Comparison of ENCODE assay signal across 38 mouse cellular contexts in the genomic region with DNA sequence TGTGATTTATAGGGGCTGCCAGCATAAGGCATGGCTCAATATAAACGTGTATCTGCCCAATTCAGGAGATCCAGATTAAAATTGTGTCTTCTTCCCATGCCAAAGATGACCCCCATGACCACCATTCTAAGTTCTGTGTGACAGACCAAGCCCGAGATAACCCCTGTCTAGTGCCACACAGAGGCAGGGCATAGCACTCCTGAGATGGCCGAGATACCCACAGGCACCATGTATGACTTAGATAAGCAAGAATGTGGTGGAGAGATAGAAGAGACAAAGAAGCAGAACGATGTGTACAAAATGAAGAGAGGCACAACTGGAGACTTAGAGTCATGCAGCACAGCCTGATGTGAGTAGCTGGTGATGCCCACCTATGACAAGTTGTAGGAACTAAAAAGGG. TPM values are rescaled to one million over a fixed set of nuclear protein-coding genes. Genes with fewer than 3 reads are reported as not detected.
"Had no signal": no experiment of that assay in that cellular context is flagged by ENCODE, and none has a peak within 500 bp of the region (broad histone marks: within the 10 kb centered on the region; RNA-seq: fewer than 3 reads in every experiment).

No protein-coding gene starts in this region.

- DNase-seq: forebrain, postnatal 0 days; gastrocnemius, postnatal 14 days; gastrocnemius, postnatal 36 days; heart, adult 2 months; heart, postnatal 14 days; heart, postnatal 36 days; kidney, adult 11 months; kidney, adult 2 months; kidney, adult 9 months; kidney, postnatal 14 days; kidney, postnatal 36 days had no signal

- H3K4me1 ChIP-seq: heart, embryonic 12.5 days; hindbrain, embryonic 13.5 days; hindbrain, embryonic 15.5 days; kidney, embryonic 15.5 days; limb, embryonic 10.5 days; limb, embryonic 12.5 days had no signal

- ATAC-seq: forebrain, postnatal 0 days; hindbrain, postnatal 0 days; intestine, embryonic 16.5 days had no signal

- H3K9ac ChIP-seq: forebrain, postnatal 0 days; heart, embryonic 12.5 days; hindbrain, embryonic 13.5 days; hindbrain, embryonic 15.5 days; kidney, embryonic 15.5 days; limb, embryonic 12.5 days had no signal

- H3K27me3 ChIP-seq: heart, embryonic 12.5 days; hindbrain, embryonic 13.5 days; hindbrain, embryonic 15.5 days; kidney, embryonic 15.5 days; limb, embryonic 12.5 days had no signal

- H3K4me2 ChIP-seq: heart, embryonic 12.5 days; hindbrain, embryonic 13.5 days; hindbrain, embryonic 15.5 days; kidney, embryonic 15.5 days; limb, embryonic 12.5 days had no signal

- H3K27ac ChIP-seq: heart, adult 2 months; hindbrain, embryonic 13.5 days; hindbrain, embryonic 15.5 days; hindbrain, postnatal 0 days; kidney, embryonic 15.5 days; kidney, postnatal 0 days; left cerebral cortex, adult 2 months; limb, embryonic 10.5 days; limb, embryonic 12.5 days had no signal

- H3K9me3 ChIP-seq: heart, embryonic 12.5 days; hindbrain, embryonic 15.5 days; kidney, embryonic 15.5 days; limb, embryonic 10.5 days; limb, embryonic 12.5 days had no signal

- H3K4me3 ChIP-seq: heart, adult 2 months; heart, embryonic 12.5 days; hindbrain, embryonic 13.5 days; hindbrain, embryonic 15.5 days; kidney, embryonic 15.5 days; left cerebral cortex, adult 2 months; limb, embryonic 10.5 days; limb, embryonic 12.5 days had no signal

- H3K36me3 ChIP-seq: heart, embryonic 12.5 days; hindbrain, embryonic 13.5 days; hindbrain, embryonic 15.5 days; kidney, embryonic 15.5 days; limb, embryonic 10.5 days; limb, embryonic 12.5 days had no signal

RNA-seq across cellular contexts. Expression of gene H2-M10.4, which starts 5.9 kb away (rescaled TPM):
- total RNA-seq: forebrain, postnatal 0 days; gastrocnemius, adult 18-20 months; gastrocnemius, adult 8-10 months; gastrocnemius, postnatal 14 days; gastrocnemius, postnatal 36 days; heart, adult 2 months; heart, postnatal 14 days; heart, postnatal 36 days; hematopoietic stem cell, adult 5-6 weeks; hindbrain, postnatal 0 days; layer of hippocampus, adult 18-20 months; layer of hippocampus, adult 8-10 months; layer of hippocampus, postnatal 10 days; layer of hippocampus, postnatal 25 days; left cerebral cortex, adult 2 months; left cerebral cortex, postnatal 14 days; left cerebral cortex, postnatal 36 days; liver, adult 2 months had no signal
- polyA plus RNA-seq: forebrain, postnatal 0 days; gonadal fat pad, adult 2 months; heart, adult 2 months; heart, embryonic 12.5 days; heart, embryonic 14.5 days; heart, embryonic 16.5 days; hindbrain, embryonic 11.5 days; hindbrain, embryonic 13.5 days; hindbrain, embryonic 15.5 days; hindbrain, postnatal 0 days; intestine, embryonic 14.5 days; intestine, embryonic 16.5 days; kidney, adult 2 months; kidney, embryonic 15.5 days; kidney, postnatal 0 days; large intestine, adult 2 months; limb, embryonic 10.5 days; limb, embryonic 12.5 days; limb, embryonic 14.5 days; liver, adult 2 months had no signal
